Mouse (Mus musculus) stomach, embryonic 16.5 days (tissue): ENCODE measurements around the gene Podn. TPM values are rescaled to one million over a fixed set of nuclear protein-coding genes. Genes with fewer than 3 reads are reported as not detected.

Experiments used
- ATAC-seq: fragments of 200-750 bp; cut with Nextera tagmentation; 2 replicates; pipeline ENCODE4 v1.8.0; 2017; ENCODE audit warnings: moderate number of reproducible peaks, moderate TSS enrichment; ENCODE audit not compliant: insufficient read depth, low FRiP score
- H3K27ac ChIP-seq: fragments of 300-500 bp; sonication (generic); 2 replicates; pipeline ENCODE4 v1.5.1; 2014; ENCODE audit warnings: low read length
- H3K27me3 ChIP-seq: fragments of 300-500 bp; sonication (generic); 2 replicates; pipeline ENCODE4 v1.6.1; 2014; ENCODE audit warnings: low read length, control low read depth, mixed read lengths; ENCODE audit not compliant: control insufficient read depth, insufficient read depth
- H3K36me3 ChIP-seq: fragments of 300-500 bp; sonication (generic); 2 replicates; pipeline ENCODE4 v1.6.1; 2014; ENCODE audit warnings: low read length; ENCODE audit not compliant: control insufficient read depth, insufficient read depth
- H3K4me1 ChIP-seq: fragments of 300-500 bp; sonication (generic); 2 replicates; pipeline ENCODE4 v1.6.1; 2014; ENCODE audit warnings: low read length, control low read depth, mixed read lengths; ENCODE audit not compliant: control insufficient read depth, insufficient read depth
- H3K4me2 ChIP-seq: fragments of 300-500 bp; sonication (generic); 2 replicates; pipeline ENCODE4 v1.6.1; 2014; ENCODE audit warnings: low read depth, low read length, mixed read lengths
- H3K4me3 ChIP-seq: fragments of 300-500 bp; sonication (generic); replicated peaks from 2 replicates; pipeline ENCODE4 v1.5.1; 2014; ENCODE audit warnings: mild to moderate bottlenecking, low read length
- H3K9ac ChIP-seq: fragments of 300-500 bp; sonication (generic); 2 replicates; pipeline ENCODE4 v1.6.1; 2014; ENCODE audit warnings: low read length
- H3K9me3 ChIP-seq: fragments of 300-500 bp; sonication (generic); replicated peaks from 2 replicates; pipeline ENCODE4 v1.6.1; 2016; ENCODE audit warnings: low read length, control low read depth; ENCODE audit not compliant: control insufficient read depth
- WGBS: fragments of 180-500 bp; shearing (Covaris S2); extraction: QIAGEN DNeasy Blood & Tissue Kit; methylation state at CpG from one replicate; pipeline ENCODE4 v1.1.7; 2014; 5-methylcytosine and 5-hydroxymethylcytosine counted together
- polyA plus RNA-seq: library from polyadenylated mRNA; unstranded; fragments of >200 nt; fragmentation: Nextera tagmentation; extraction: Ambion mirVana; gene quantifications from 2 replicates; pipeline ENCODE4 v1.2.1, GENCODE M21; 2015

The Podn gene
- polyA plus RNA-seq, 1 experiment from 2014 or later, result 1.2 TPM

- Histone ChIP-seq H3K36me3 (no peaks in the 10 kb centered on the region), H3K4me2 (no peak overlapping the region), H3K27me3 (no peaks in the 10 kb centered on the region), H3K9ac (no peak overlapping the region), H3K4me1 (peaks cover 7% of the 10 kb centered on the region; the same call in 1 of the 2 replicates), H3K27ac (no peak overlapping the region), H3K9me3 (no peaks in the 10 kb centered on the region), H3K4me3 (no peak overlapping the region)
- ATAC-seq, result no peak
- 53% methylated on average over 8 of the region's 8 CpGs for WGBS
These were observed 107.3 kb downstream of the Podn start for GRCm38 (mm10) chr4:107988931-107989330.

DNA sequence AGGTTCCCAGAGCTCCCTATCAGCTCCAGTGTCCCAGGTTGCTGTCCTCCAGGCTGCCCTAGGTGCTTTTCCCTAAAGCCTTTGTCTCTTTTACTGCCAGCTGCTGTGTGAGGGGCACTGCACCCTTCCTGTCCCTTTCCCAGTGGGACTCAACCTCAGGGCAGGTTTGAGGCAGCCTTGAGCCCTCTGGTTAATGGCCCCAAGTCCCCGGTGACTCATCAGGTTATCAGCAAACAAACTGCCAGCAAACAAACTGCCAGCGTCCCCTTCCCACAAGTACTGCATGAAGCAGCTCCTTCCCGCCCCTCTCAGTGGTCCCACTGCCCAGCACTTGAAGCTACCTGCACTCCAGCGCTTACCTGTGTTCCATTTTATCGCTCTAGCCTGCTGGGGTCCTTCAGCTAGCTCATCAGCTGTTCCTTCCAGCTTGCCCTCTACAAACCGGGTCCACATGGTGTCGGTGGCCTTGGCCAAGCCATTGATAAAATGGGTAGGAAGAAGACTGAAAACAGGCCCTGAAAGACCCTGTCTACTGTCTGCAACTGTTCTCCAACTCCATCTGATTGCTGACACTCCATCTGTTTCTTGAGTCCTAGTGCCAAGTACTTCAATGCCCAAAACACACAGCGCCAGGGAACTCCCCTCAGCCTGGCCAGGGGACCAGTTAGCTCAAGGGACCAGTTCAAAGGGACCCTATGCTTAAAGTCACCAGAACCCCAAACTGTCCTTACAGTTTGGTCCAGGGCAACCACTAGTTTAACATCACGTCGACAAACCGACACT is 109.7 kb downstream of the Podn start:
- Histone ChIP-seq H3K9me3 (no peaks in the 10 kb centered on the region), H3K4me1 (peaks cover 2% of the 10 kb centered on the region; the same call in 1 of the 2 replicates), H3K27ac (no peak overlapping the region), H3K4me3 (no peak overlapping the region), H3K27me3 (no peaks in the 10 kb centered on the region), H3K9ac (no peak overlapping the region), H3K4me2 (no peak overlapping the region), H3K36me3 (no peaks in the 10 kb centered on the region)
- ATAC-seq, result no peak
- 79% methylated on average over 11 of the region's 11 CpGs for WGBS

GRCm38 (mm10) chr4:107985812-107986211 is 110.4 kb downstream of the Podn start:
- Histone ChIP-seq H3K4me1 (no peaks in the 10 kb centered on the region), H3K4me2 (no peak overlapping the region), H3K36me3 (no peaks in the 10 kb centered on the region), H3K4me3 (no peak overlapping the region), H3K9ac (no peak overlapping the region), H3K27me3 (no peaks in the 10 kb centered on the region), H3K27ac (no peak overlapping the region), H3K9me3 (no peaks in the 10 kb centered on the region)
- 81% methylated on average over 5 of the region's 5 CpGs for WGBS
- ATAC-seq, result no peak

GRCm38 (mm10) chr4:107984282-107984981 is 111.8 kb downstream of the Podn start:
- WGBS, result 46% methylated on average over 7 of the region's 7 CpGs
- ATAC-seq, result peak; percentile 71; the same call in 1 of the 2 replicates
- Histone ChIP-seq H3K4me3 (no peak overlapping the region), H3K27me3 (no peaks in the 10 kb centered on the region), H3K27ac (peak overlapping the region; percentile 50; the same call in 1 of the 2 replicates), H3K36me3 (no peaks in the 10 kb centered on the region), H3K4me2 (no peak overlapping the region), H3K4me1 (no peaks in the 10 kb centered on the region), H3K9me3 (no peaks in the 10 kb centered on the region), H3K9ac (no peak overlapping the region)

DNA sequence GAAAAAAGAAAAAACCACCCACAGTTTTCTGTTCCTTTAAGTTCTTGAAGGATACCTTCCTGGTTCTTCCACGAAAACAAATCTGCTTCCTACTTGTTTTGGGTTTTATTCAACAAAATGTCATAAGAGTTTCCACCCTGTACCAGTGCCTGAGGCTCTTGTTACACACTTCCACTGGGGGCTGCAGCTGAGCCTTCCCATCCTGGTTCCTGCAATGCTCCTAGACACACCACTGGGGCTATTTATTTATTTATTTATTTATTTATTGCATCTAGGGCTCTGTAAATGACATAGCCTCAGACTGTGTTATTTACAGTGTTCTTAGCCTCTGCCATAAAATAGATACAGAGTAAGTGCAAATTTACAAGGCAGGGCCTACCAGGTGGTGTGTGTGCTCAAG is 112.5 kb downstream of the Podn start:
- WGBS, result 70% methylated on average over 1 of the region's 1 CpGs
- Histone ChIP-seq H3K9ac (no peak overlapping the region), H3K4me2 (no peak overlapping the region), H3K27ac (0 out of 2 replicates have a peak overlapping the region, but pooled peaks have one; percentile 31), H3K4me3 (no peak overlapping the region), H3K9me3 (no peaks in the 10 kb centered on the region), H3K4me1 (no peaks in the 10 kb centered on the region), H3K36me3 (no peaks in the 10 kb centered on the region), H3K27me3 (no peaks in the 10 kb centered on the region)
- no peak for ATAC-seq

GRCm38 (mm10) chr4:107980002-107980600 is 116.1 kb downstream of the Podn start:
- Histone ChIP-seq H3K9me3 (no peaks in the 10 kb centered on the region), H3K27ac (no peak overlapping the region), H3K4me3 (no peak overlapping the region), H3K4me1 (no peaks in the 10 kb centered on the region), H3K36me3 (no peaks in the 10 kb centered on the region), H3K27me3 (no peaks in the 10 kb centered on the region), H3K4me2 (no peak overlapping the region), H3K9ac (no peak overlapping the region)
- 81% methylated on average over 6 of the region's 6 CpGs for WGBS
- ATAC-seq, result no peak

GRCm38 (mm10) chr4:107979530-107979929 is 116.7 kb downstream of the Podn start:
- no peaks in the 10 kb centered on the region for H3K9me3 ChIP-seq
- no peak overlapping the region for H3K4me3 ChIP-seq
- H3K36me3 ChIP-seq, result no peaks in the 10 kb centered on the region
- 32% methylated on average over 2 of the region's 2 CpGs for WGBS
- no peak overlapping the region for H3K9ac ChIP-seq
- H3K27me3 ChIP-seq, result no peaks in the 10 kb centered on the region
- no peak overlapping the region for H3K4me2 ChIP-seq
- H3K4me1 ChIP-seq, result no peaks in the 10 kb centered on the region
- ATAC-seq, result no peak
- no peak overlapping the region for H3K27ac ChIP-seq

DNA sequence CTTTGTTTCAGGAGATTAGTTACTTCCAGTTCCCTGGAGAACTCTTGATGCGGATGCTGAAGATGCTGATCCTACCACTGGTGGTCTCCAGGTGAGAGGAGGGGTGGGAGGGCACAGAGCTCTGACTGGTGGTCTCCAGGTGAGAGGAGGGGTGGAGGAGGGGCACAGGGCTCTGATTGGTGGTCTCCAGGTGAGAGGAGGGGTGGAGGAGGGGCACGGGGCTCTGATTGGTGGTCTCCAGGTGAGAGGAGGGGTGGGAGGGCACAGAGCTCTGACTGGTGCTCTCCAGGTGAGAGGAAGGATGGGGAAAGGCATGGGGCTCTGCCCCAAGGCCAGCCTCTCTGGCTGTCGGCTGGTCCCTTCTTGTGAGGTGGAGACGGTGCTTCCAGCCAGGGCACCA is 118.7 kb downstream of the Podn start:
- H3K9me3 ChIP-seq, result no peaks in the 10 kb centered on the region
- H3K27ac ChIP-seq, result no peak overlapping the region
- H3K4me2 ChIP-seq, result no peak overlapping the region
- no peaks in the 10 kb centered on the region for H3K27me3 ChIP-seq
- H3K36me3 ChIP-seq, result no peaks in the 10 kb centered on the region
- no peak overlapping the region for H3K4me3 ChIP-seq
- ATAC-seq, result no peak
- no peak overlapping the region for H3K9ac ChIP-seq
- WGBS, result 56% methylated on average over 4 of the region's 4 CpGs
- H3K4me1 ChIP-seq, result no peaks in the 10 kb centered on the region

DNA sequence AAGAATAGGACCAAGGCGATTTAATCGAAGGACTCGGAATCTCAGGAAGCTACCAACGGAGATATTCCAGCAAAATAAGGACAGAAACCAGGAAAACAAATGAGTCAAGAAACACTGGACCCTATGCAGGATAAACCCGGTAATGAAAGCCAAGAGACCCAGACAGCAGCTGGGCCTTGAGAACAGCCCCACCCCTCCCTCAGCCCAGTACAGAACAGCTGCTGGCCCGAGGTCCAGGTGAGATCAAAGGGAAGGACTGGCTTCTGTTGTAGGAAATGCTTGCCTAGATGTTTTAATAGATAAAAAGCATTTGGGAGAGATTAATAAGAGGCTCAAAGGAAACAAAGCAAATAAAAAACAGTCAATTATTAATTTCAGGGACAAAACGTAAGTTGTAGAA is 121.2 kb downstream of the Podn start:
- no peak for ATAC-seq
- WGBS, result 55% methylated on average over 7 of the region's 7 CpGs
- no peaks in the 10 kb centered on the region for H3K27me3 ChIP-seq
- no peak overlapping the region for H3K4me3 ChIP-seq
- no peaks in the 10 kb centered on the region for H3K36me3 ChIP-seq
- no peak overlapping the region for H3K27ac ChIP-seq
- no peak overlapping the region for H3K9ac ChIP-seq
- H3K9me3 ChIP-seq, result no peaks in the 10 kb centered on the region
- no peaks in the 10 kb centered on the region for H3K4me1 ChIP-seq
- H3K4me2 ChIP-seq, result no peak overlapping the region
